Mouse (Mus musculus) liver, adult 2 months (tissue): ENCODE data around the gene Maml3.

ENCODE experiments used
- CTCF ChIP-seq: fragments of 200-500 bp; IDR thresholded peaks from 2 replicates; pipeline ENCODE4 v1.5.1; 2011; ENCODE audit warnings: low read depth, low read length, control low read depth
- POLR2A ChIP-seq: fragments of 200-500 bp; IDR thresholded peaks from 2 replicates; pipeline ENCODE4 v1.6.1; 2011; ENCODE audit warnings: low read length, control low read depth; ENCODE audit not compliant: insufficient read depth; ENCODE audit errors: extremely low read depth

- TF ChIP-seq POLR2A (no peak), CTCF (no peak)
These were observed 294.1 kb downstream of the Maml3 start for GRCm38 (mm10) chr3:51810731-51811130.
